In genomic region chr12:102350997-102351396, GRCm38 (mm10) we compare ENCODE assay signal across 20 mouse cellular contexts.
DNase-seq lines count a peak whose midpoint lies in the region; ATAC-seq and TF ChIP-seq lines count a peak whose summit lies in the region.
"Had no signal": no experiment of that assay in that cellular context is flagged by ENCODE, and none has a peak within 500 bp of the region (broad histone marks: within the 10 kb centered on the region; RNA-seq: fewer than 3 reads in every experiment).

No protein-coding gene starts in this region.

- TF ChIP-seq POLR2A in bone marrow macrophage, adult 2 months (IDR thresholded peaks at IDR 0.05; ENCODE audit: borderline replicate concordance, low read depth, low read length): no peak

- peak; percentile 83 for DNase-seq in 416B (ENCODE audit: low read depth)
- DNase-seq in B cell, adult 2 months: peak; percentile 43 to 50
- no peak for DNase-seq in gastrocnemius, postnatal 36 days
- no peak for DNase-seq in left cerebral cortex, postnatal 10 days (ENCODE audit: extremely low spot score in 1 of 2, low spot score in 2 of 2)
- DNase-seq: cerebellum, adult 8-10 months; gastrocnemius, postnatal 25 days; heart, postnatal 10 days; lung, postnatal 10 days; thymus, postnatal 36 days had no signal

- H3K27ac ChIP-seq in bone marrow macrophage, adult 2 months (ENCODE audit: insufficient read depth, low read depth, low read length): peak overlapping the region; percentile 22
- no peak overlapping the region for H3K27ac ChIP-seq in intestine, embryonic 15.5 days
- H3K27ac ChIP-seq: embryonic facial prominence, embryonic 13.5 days; forebrain, embryonic 15.5 days; hindbrain, embryonic 12.5 days; limb, embryonic 13.5 days; midbrain, embryonic 10.5 days; neural tube, embryonic 12.5 days had no signal

- no peaks in the 10 kb centered on the region for H3K9me3 ChIP-seq in intestine, embryonic 15.5 days
- H3K9me3 ChIP-seq: embryonic facial prominence, embryonic 13.5 days; forebrain, embryonic 15.5 days; hindbrain, embryonic 12.5 days; limb, embryonic 13.5 days; midbrain, embryonic 10.5 days; neural tube, embryonic 12.5 days had no signal

- intact Hi-C loops in gastrocnemius, postnatal 36 days (cut with DNase I): no loop called here
- intact Hi-C loops in left cerebral cortex, postnatal 10 days (cut with DNase I): no loop called here

- no peak overlapping the region for H3K4me2 ChIP-seq in intestine, embryonic 15.5 days (replicated peaks)
- H3K4me2 ChIP-seq: embryonic facial prominence, embryonic 13.5 days; forebrain, embryonic 15.5 days; heart, embryonic 11.5 days; hindbrain, embryonic 12.5 days; limb, embryonic 13.5 days; neural tube, embryonic 12.5 days had no signal

- H3K9ac ChIP-seq in intestine, embryonic 15.5 days: no peak overlapping the region
- H3K9ac ChIP-seq: embryonic facial prominence, embryonic 13.5 days; forebrain, embryonic 15.5 days; hindbrain, embryonic 12.5 days; limb, embryonic 13.5 days; neural tube, embryonic 12.5 days had no signal

- H3K4me1 ChIP-seq in bone marrow macrophage, adult 2 months (ENCODE audit: control insufficient read depth, insufficient read depth, low read length): peaks cover 77% of the 10 kb centered on the region
- H3K4me1 ChIP-seq in intestine, embryonic 15.5 days (replicated peaks): no peaks in the 10 kb centered on the region
- H3K4me1 ChIP-seq: embryonic facial prominence, embryonic 13.5 days; forebrain, embryonic 15.5 days; hindbrain, embryonic 12.5 days; limb, embryonic 13.5 days; midbrain, embryonic 10.5 days; neural tube, embryonic 12.5 days had no signal

- no peak overlapping the region for H3K4me3 ChIP-seq in bone marrow macrophage, adult 2 months (ENCODE audit: insufficient read depth, low read length)
- no peak overlapping the region for H3K4me3 ChIP-seq in intestine, embryonic 15.5 days (replicated peaks)
- H3K4me3 ChIP-seq: embryonic facial prominence, embryonic 13.5 days; forebrain, embryonic 15.5 days; hindbrain, embryonic 12.5 days; limb, embryonic 13.5 days; midbrain, embryonic 10.5 days; neural tube, embryonic 12.5 days had no signal

- TF ChIP-seq CTCF in bone marrow macrophage, adult 2 months (IDR thresholded peaks at IDR 0.05; ENCODE audit: low read depth, low read length): no peak

- ATAC-seq in megakaryocyte progenitor cell, adult 5-6 weeks (replicated peaks; ENCODE audit: poor library complexity): peak; percentile 40
- ATAC-seq in intestine, embryonic 15.5 days: no peak
- ATAC-seq: forebrain, embryonic 15.5 days; intestine, embryonic 16.5 days had no signal

- H3K27me3 ChIP-seq in intestine, embryonic 15.5 days (replicated peaks): no peaks in the 10 kb centered on the region
- H3K27me3 ChIP-seq: embryonic facial prominence, embryonic 13.5 days; forebrain, embryonic 15.5 days; hindbrain, embryonic 12.5 days; limb, embryonic 13.5 days; neural tube, embryonic 12.5 days had no signal

- H3K36me3 ChIP-seq in intestine, embryonic 15.5 days: no peaks in the 10 kb centered on the region
- H3K36me3 ChIP-seq: embryonic facial prominence, embryonic 13.5 days; forebrain, embryonic 15.5 days; hindbrain, embryonic 12.5 days; midbrain, embryonic 10.5 days; neural tube, embryonic 12.5 days had no signal

- 90% methylated on average over 1 of the region's 1 CpGs for WGBS in intestine, embryonic 15.5 days

Comparison
In these comparisons a context has a peak if more than half of its experiments do, and no peak if none do; other contexts are left out.
1. DNase-seq: peak in 416B (single experiment) and B cell, adult 2 months (2 of 2); none in gastrocnemius, postnatal 36 days (0 of 2) and left cerebral cortex, postnatal 10 days (0 of 2).